In the genomic region with DNA sequence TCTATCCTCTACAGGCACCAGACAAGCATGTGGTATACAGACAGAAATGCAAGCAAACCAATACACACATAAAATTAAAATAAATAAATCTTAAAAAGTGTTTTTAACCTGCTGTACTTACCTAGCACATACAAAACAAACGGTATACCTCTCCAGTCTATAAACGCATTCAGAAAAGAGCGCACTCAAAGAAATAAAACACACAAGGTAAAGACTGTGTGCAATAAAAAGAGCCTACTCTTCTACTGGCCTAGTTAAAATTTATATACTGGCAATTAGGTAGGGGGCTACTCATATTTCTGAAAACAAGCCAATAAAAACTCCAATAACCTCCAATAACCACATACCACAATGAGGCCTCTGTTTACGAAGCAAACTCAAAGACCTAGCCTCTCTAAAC, we compare ENCODE assay signal across 13 mouse cellular contexts.
"Had no signal": no experiment of that assay in that cellular context is flagged by ENCODE, and none has a peak within 500 bp of the region (broad histone marks: within the 10 kb centered on the region; RNA-seq: fewer than 3 reads in every experiment).

No protein-coding gene starts in this region.

- DNase-seq: kidney, adult 11 months; kidney, postnatal 10 days; layer of hippocampus, postnatal 36 days; lung, adult 2 months; lung, postnatal 36 days; midbrain, embryonic 14.5 days; right cerebral cortex, postnatal 4 days; spleen, adult 18-20 months; thymus, adult 18-20 months; thymus, postnatal 14 days had no signal

- H3K27me3 ChIP-seq: neural tube, embryonic 12.5 days had no signal

- H3K9ac ChIP-seq: neural tube, embryonic 12.5 days had no signal

- H3K36me3 ChIP-seq: neural tube, embryonic 12.5 days had no signal

- H3K4me1 ChIP-seq: neural tube, embryonic 12.5 days had no signal

- H3K4me2 ChIP-seq: neural tube, embryonic 12.5 days had no signal

- H3K4me3 ChIP-seq: neural tube, embryonic 12.5 days had no signal

- ATAC-seq: hindbrain, embryonic 16.5 days; lung, postnatal 0 days had no signal

- H3K9me3 ChIP-seq: neural tube, embryonic 12.5 days had no signal

- H3K27ac ChIP-seq: neural tube, embryonic 12.5 days had no signal
